In genomic region chr7:136797780-136798435, GRCm38 (mm10) we compare ENCODE assay signal across 11 mouse cellular contexts.
DNase-seq lines count a peak whose midpoint lies in the region; ATAC-seq lines count a peak whose summit lies in the region.
"Had no signal": no experiment of that assay in that cellular context is flagged by ENCODE, and none has a peak within 500 bp of the region (broad histone marks: within the 10 kb centered on the region; RNA-seq: fewer than 3 reads in every experiment).

No protein-coding gene starts in this region.

- no peaks in the 10 kb centered on the region; the same call in 1 of the 2 replicates for H3K27me3 ChIP-seq in kidney, embryonic 16.5 days (ENCODE audit: insufficient read depth, low read length)
- H3K27me3 ChIP-seq in hindbrain, embryonic 13.5 days: 0 out of 2 replicates have a peak, but pooled peaks cover 4% of the 10 kb centered on the region
- H3K27me3 ChIP-seq in midbrain, embryonic 14.5 days (ENCODE audit: control insufficient read depth, insufficient read depth, low read length): no peaks in the 10 kb centered on the region

- no peaks in the 10 kb centered on the region for H3K36me3 ChIP-seq in kidney, embryonic 16.5 days (ENCODE audit: insufficient read depth, low read length)
- H3K36me3 ChIP-seq in hindbrain, embryonic 13.5 days: no peaks in the 10 kb centered on the region
- H3K36me3 ChIP-seq in midbrain, embryonic 14.5 days (ENCODE audit: control insufficient read depth, insufficient read depth, low read length): no peaks in the 10 kb centered on the region

- H3K4me3 ChIP-seq in kidney, embryonic 16.5 days (ENCODE audit: low read length): no peak overlapping the region
- H3K4me3 ChIP-seq in hindbrain, embryonic 13.5 days: no peak overlapping the region
- H3K4me3 ChIP-seq in midbrain, embryonic 14.5 days (replicated peaks; ENCODE audit: low read depth, low read length): no peak overlapping the region

- no peak for DNase-seq in kidney, adult 9 months
- peak; percentile 41 for DNase-seq in embryo, embryonic 9.5 days (ENCODE audit: extremely low spot score)
- DNase-seq in midbrain, embryonic 14.5 days: peak; percentile 30
- DNase-seq in left cerebral cortex, postnatal 10 days (ENCODE audit: extremely low spot score in 1 of 2, low spot score in 2 of 2): no peak
- DNase-seq in frontal cortex, postnatal 14 days (ENCODE audit: low spot score in 2 of 2): no peak
- DNase-seq: heart, postnatal 36 days; lung, postnatal 14 days; spleen, adult 18-20 months; thymus, postnatal 4 days had no signal

- 37% methylated on average over 11 of the region's 11 CpGs for WGBS in kidney, embryonic 16.5 days
- 24% methylated on average over 11 of the region's 11 CpGs for WGBS in hindbrain, embryonic 13.5 days
- WGBS in midbrain, embryonic 14.5 days: 38% methylated on average over 11 of the region's 11 CpGs

- H3K27ac ChIP-seq in kidney, embryonic 16.5 days (ENCODE audit: low read length): no peak overlapping the region
- peak overlapping the region; percentile 40; the same call in 1 of the 2 replicates for H3K27ac ChIP-seq in hindbrain, embryonic 13.5 days
- no peak overlapping the region for H3K27ac ChIP-seq in midbrain, embryonic 14.5 days (replicated peaks; ENCODE audit: low read depth, low read length)

- H3K9me3 ChIP-seq in kidney, embryonic 16.5 days (ENCODE audit: low read length): no peaks in the 10 kb centered on the region
- H3K9me3 ChIP-seq in hindbrain, embryonic 13.5 days: no peaks in the 10 kb centered on the region
- H3K9me3 ChIP-seq in midbrain, embryonic 14.5 days (ENCODE audit: control insufficient read depth, low read length): no peaks in the 10 kb centered on the region

- no peak overlapping the region for H3K4me2 ChIP-seq in kidney, embryonic 16.5 days (replicated peaks; ENCODE audit: low read depth, low read length)
- H3K4me2 ChIP-seq in hindbrain, embryonic 13.5 days: no peak overlapping the region
- no peak overlapping the region for H3K4me2 ChIP-seq in midbrain, embryonic 14.5 days (ENCODE audit: low read length)

- H3K9ac ChIP-seq in kidney, embryonic 16.5 days (replicated peaks; ENCODE audit: low read length): no peak overlapping the region
- no peak overlapping the region for H3K9ac ChIP-seq in hindbrain, embryonic 13.5 days
- no peak overlapping the region; the same call in 1 of the 2 replicates for H3K9ac ChIP-seq in midbrain, embryonic 14.5 days (replicated peaks; ENCODE audit: low read length)

- peaks cover 8% of the 10 kb centered on the region; the same call in 1 of the 2 replicates for H3K4me1 ChIP-seq in kidney, embryonic 16.5 days (ENCODE audit: insufficient read depth, low read length)
- H3K4me1 ChIP-seq in hindbrain, embryonic 13.5 days (replicated peaks): peaks cover 15% of the 10 kb centered on the region
- H3K4me1 ChIP-seq in midbrain, embryonic 14.5 days (ENCODE audit: control insufficient read depth, insufficient read depth, low read length): 0 out of 2 replicates have a peak, but pooled peaks cover 13% of the 10 kb centered on the region

- intact Hi-C loops in left cerebral cortex, postnatal 10 days (cut with DNase I): no loop called here

- ATAC-seq in kidney, embryonic 16.5 days (ENCODE audit: low FRiP score, low TSS enrichment): 0 out of 2 replicates have a peak, but pooled peaks have one; percentile 39
- no peak for ATAC-seq in hindbrain, embryonic 13.5 days (ENCODE audit: low FRiP score)
- no peak for ATAC-seq in midbrain, embryonic 14.5 days (ENCODE audit: low FRiP score, low TSS enrichment)

Comparison
In these comparisons a context has a peak if more than half of its experiments do, and no peak if none do; other contexts are left out.
1. DNase-seq: peak in embryo, embryonic 9.5 days (single experiment) and midbrain, embryonic 14.5 days (single experiment); none in kidney, adult 9 months (single experiment), left cerebral cortex, postnatal 10 days (0 of 2) and frontal cortex, postnatal 14 days (0 of 2).